Mouse (Mus musculus) regulatory T cell (primary cell): Measurements from ENCODE around the gene Chrm3.

Experiments used
- in situ Hi-C: fragments of 300-600 bp; cut with MboI, MseI; formaldehyde crosslinking; loops from one replicate; pipeline ENCODE4 v1.15.1; 2025; ENCODE audit warnings: high pct_unique_total_duplicates

Gene Chrm3

GRCm38 (mm10) chr13:9995852-9996251 is 364.8 kb downstream of the Chrm3 start:
- in situ Hi-C loops = no loop called here

DNA sequence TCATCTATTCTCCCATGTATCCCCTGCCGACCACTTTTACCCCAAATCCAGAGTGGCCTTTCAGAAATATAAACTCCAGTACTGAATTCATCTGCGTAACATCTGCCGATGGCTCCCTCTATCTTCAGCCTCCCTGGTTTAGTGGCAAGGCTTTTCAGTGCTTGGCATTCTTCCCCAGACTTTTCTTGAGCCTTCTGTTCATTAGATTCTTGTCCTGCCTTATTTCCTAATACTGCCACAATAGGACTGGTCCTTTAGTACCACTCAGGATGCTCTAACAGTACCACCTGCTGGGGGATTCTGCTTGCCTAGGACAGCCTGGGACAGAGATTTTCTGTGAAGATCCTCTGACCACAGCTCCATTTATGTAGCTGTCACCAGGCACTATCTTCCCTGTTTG is 367.1 kb downstream of the Chrm3 start:
- in situ Hi-C loops = no loop called here

- in situ Hi-C loops = no loop called here
Observed at GRCm38 (mm10) chr13:9992640-9993039, 368.0 kb downstream of the Chrm3 start.

- in situ Hi-C loops = no loop called here
Observed at GRCm38 (mm10) chr13:9985648-9986047, 375.0 kb downstream of the Chrm3 start.

GRCm38 (mm10) chr13:9983293-9983692 is 377.4 kb downstream of the Chrm3 start:
- in situ Hi-C loops = no loop called here

GRCm38 (mm10) chr13:9977699-9978098 is 382.9 kb downstream of the Chrm3 start:
- in situ Hi-C loops = no loop called here

DNA sequence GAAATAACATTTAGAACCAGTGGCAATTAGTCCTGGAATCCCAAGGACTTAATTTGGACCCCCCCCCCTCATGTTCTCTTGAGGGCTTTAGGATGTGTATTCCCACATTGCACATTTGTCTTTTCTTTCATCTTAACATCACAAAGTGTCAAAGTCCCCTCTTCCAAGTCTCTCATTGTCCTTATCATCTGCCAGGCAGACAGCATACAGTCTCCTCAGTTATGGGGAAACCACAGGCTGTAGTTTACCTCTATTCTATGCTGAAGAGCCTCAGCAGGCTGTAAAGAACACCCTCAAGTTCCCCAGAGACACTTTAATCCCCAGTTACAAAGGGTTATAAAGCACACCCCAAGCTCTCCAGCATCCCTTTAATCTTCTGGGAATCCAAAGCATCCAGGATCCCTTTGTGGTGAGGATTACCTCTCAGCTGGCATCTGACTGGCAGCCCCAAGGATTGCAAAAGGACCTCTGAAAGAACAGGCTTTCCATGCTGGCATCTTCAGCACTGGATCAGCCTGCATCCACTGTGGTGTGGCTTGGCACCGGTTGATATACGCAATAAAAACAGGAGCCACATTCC is 386.8 kb downstream of the Chrm3 start:
- in situ Hi-C loops = no loop called here

DNA sequence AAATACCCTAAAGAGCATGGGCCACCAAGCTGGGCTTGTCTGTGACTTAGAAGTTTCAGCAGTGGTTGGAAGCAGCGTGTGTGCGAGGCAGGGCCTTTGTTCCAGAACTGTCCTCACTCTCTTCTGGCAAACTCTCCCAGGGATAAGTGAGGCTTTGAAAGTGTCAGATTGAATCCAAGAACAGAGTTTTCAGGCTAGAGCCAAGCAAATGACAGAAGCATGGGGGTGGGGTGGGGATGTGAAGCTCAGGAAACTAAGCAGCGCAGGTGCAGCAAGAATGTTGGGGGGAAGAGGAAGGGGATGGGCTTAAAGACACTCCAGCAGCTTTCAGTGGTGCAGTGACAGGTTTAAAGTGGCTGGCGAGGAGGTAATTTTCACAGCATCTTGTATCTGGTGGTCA is 388.8 kb downstream of the Chrm3 start:
- in situ Hi-C loops = no loop called here

GRCm38 (mm10) chr13:9952619-9953018 is 408.0 kb downstream of the Chrm3 start:
- in situ Hi-C loops = no loop called here

DNA sequence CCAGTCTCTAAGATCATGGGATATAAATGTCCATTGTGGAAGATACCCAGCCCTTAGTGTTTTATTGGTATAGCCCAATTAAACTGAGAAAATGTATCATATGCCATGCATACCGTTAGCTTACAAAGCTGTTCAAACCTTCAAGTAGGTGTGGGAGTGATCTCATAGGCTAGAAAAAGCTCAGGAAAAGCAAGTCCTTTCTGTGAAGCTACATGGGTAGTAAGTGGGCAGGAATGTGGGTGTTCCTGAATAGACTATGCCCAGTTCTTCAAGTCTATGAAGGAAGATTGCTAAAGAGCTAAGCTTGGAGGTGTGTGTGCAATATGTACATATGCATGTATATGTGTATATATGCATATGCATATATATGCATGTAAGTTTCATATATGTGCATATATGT is 409.3 kb downstream of the Chrm3 start:
- in situ Hi-C loops = no loop called here

GRCm38 (mm10) chr13:9949091-9949490 is 411.6 kb downstream of the Chrm3 start:
- in situ Hi-C loops = no loop called here

- in situ Hi-C loops = no loop called here
Observed at GRCm38 (mm10) chr13:9940186-9940585, 420.5 kb downstream of the Chrm3 start.

- in situ Hi-C loops = no loop called here
Observed at GRCm38 (mm10) chr13:9938798-9939485, 421.7 kb downstream of the Chrm3 start.

- in situ Hi-C loops = no loop called here
Observed at GRCm38 (mm10) chr13:9932714-9933113, 427.9 kb downstream of the Chrm3 start.

- in situ Hi-C loops = no loop called here
Observed at GRCm38 (mm10) chr13:9930606-9931005, 430.0 kb downstream of the Chrm3 start.

GRCm38 (mm10) chr13:9929978-9930377 is 430.7 kb downstream of the Chrm3 start:
- in situ Hi-C loops = no loop called here

DNA sequence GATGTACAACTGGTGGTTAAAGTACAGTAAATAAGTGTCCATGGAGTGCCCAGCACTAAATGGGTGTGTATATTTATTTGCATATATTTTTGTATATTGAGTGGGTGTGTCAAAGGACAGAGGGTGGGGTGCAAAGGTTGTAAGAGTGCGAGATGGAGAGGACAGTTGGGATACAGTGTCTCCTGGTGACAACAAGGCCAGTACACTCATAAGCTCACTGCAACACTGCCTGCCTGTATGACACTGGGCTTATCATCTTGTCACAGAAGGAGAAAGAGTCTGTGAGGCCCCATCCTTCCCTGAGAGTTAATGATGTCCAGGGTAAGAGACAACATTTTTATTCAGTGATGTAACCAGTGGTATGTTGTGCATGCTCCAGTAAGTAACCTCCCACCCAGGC is 439.5 kb downstream of the Chrm3 start:
- in situ Hi-C loops = no loop called here

DNA sequence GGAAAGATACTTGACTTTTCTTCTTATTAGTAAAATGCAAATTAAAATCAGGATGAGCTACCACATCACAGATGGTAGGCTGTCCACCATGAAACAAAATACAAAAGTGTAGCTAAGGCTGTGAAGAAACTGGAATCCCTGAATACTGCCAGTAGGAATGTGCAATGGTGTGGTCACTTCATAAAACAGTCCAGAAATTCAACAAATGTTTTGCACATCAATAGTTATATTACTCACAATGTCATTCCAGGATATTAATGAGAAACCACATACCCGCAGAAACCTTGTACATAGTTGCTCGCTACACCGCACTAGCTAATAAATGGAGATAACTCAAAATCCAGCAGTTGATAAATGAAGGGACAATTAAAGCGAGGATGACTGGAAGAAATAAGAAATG is 447.9 kb downstream of the Chrm3 start:
- in situ Hi-C loops = no loop called here

DNA sequence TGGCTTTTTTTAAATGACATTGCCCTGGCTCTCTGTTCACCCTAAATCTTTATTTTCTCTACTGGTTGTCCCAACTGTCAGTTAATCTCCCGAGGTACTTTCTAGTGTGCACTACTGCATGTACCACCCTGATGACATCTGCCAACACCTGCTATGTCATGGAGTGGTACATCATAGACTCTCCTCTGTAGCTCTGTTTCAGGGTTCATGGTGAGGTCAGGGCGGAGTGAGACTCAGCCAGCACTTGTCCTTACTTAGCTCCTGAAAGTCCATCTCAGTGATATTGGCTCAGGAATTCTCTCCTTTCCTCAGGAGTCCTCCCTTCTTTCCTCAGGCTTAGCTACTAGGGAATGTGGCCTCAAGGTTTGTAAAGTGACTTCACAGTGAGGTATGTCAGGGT is 451.9 kb downstream of the Chrm3 start:
- in situ Hi-C loops = no loop called here

GRCm38 (mm10) chr13:9907202-9907601 is 453.4 kb downstream of the Chrm3 start:
- in situ Hi-C loops = no loop called here

DNA sequence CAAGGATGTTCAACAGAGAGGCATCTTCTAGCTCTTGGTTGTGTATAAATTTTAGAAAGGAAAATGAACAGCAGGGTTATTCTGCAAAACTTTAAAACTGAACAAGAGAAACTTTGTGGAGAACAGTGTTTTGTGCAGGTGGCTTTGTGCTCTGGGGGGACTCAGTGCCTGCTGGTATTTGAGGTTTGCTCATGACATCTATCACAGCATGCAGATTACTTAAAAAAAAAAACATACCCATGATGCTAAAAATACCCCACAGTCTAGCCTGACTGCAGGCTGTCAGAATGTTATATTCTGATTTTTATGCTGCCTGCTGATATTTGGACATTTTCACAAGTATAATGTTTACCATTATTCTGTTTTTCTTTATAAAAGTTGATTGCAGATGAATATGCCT is 456.2 kb downstream of the Chrm3 start:
- in situ Hi-C loops = no loop called here

- in situ Hi-C loops = no loop called here
Observed at GRCm38 (mm10) chr13:9900653-9901385, 459.8 kb downstream of the Chrm3 start.
